Mouse (Mus musculus): Measurements from ENCODE around the gene Fgf8. TPM values are rescaled to one million over a fixed set of nuclear protein-coding genes. Genes with fewer than 3 reads are reported as not detected.

Gene Fgf8
- total RNA-seq, 2 experiments from 2014 or later = not detected

Other genes starting within 250 kb of the Fgf8 start
- 10 to 100 TPM; 13.3 to 14.2 TPM for gene Poll, start 182.4 kb downstream of the Fgf8 start, total RNA-seq (2021)
- 10 to 100 TPM; 17.5 to 18.9 TPM for gene Gm17018, start 182.3 kb downstream of the Fgf8 start, total RNA-seq (2021)
- gene Fbxw4, start 82.6 kb downstream of the Fgf8 start, total RNA-seq (2021) = 10 to 100 TPM; 22.5 to 22.6 TPM
- gene Npm3, start 6.7 kb upstream of the Fgf8 start, total RNA-seq (2021) = 10 to 100 TPM; 10.6 to 12.0 TPM
- gene Mgea5, start 40.9 kb upstream of the Fgf8 start, total RNA-seq (2021) = 10 to 100 TPM; 26.2 to 31.1 TPM
- gene Kcnip2, start 73.1 kb upstream of the Fgf8 start, total RNA-seq (2021) = under 1 TPM; 0.17 to 0.38 TPM